9 mouse cellular contexts compared by ENCODE assay signal in the genomic region with DNA sequence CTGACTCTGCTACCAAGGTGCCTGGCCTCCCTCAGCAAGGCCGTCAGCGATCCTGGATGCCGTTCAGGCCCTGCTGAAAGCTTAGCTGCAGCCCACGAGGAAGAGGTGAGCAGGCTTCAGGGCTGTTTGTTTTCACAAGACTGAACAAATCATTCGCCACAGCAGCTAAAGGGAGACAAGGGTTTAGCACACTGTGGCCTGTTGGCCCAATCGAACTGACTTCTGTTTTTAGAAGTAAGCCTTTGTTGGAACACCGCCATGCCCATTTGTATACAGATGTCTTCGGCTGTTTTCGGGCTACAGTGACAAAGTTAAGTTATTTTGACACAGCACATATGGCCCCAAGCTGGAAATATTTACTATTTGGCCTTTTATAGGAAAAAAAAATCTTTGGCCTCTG.
DNase-seq lines count a peak whose midpoint lies in the region; ATAC-seq and TF ChIP-seq lines count a peak whose summit lies in the region.
"Had no signal": no experiment of that assay in that cellular context is flagged by ENCODE, and none has a peak within 500 bp of the region (broad histone marks: within the 10 kb centered on the region; RNA-seq: fewer than 3 reads in every experiment).

No protein-coding gene starts in this region.

- H3K4me1 ChIP-seq in midbrain, postnatal 0 days (ENCODE audit: insufficient read depth, low read length): no peaks in the 10 kb centered on the region
- H3K4me1 ChIP-seq in midbrain, embryonic 13.5 days (replicated peaks): no peaks in the 10 kb centered on the region
- H3K4me1 ChIP-seq in heart, postnatal 0 days (ENCODE audit: control insufficient read depth, insufficient read depth): no peaks in the 10 kb centered on the region

- no peaks in the 10 kb centered on the region for H3K27me3 ChIP-seq in midbrain, postnatal 0 days (ENCODE audit: insufficient read depth, low read length)
- H3K27me3 ChIP-seq in midbrain, embryonic 13.5 days: no peaks in the 10 kb centered on the region
- H3K27me3 ChIP-seq in heart, postnatal 0 days (ENCODE audit: control insufficient read depth, insufficient read depth, low read length): no peaks in the 10 kb centered on the region

- ATAC-seq in midbrain, postnatal 0 days (ENCODE audit: low FRiP score): no peak
- ATAC-seq in midbrain, embryonic 13.5 days: no peak
- no peak for ATAC-seq in heart, postnatal 0 days (ENCODE audit: insufficient read depth, low read depth)

- no peaks in the 10 kb centered on the region for H3K9me3 ChIP-seq in midbrain, postnatal 0 days (ENCODE audit: low read length)
- no peaks in the 10 kb centered on the region for H3K9me3 ChIP-seq in midbrain, embryonic 13.5 days
- no peaks in the 10 kb centered on the region for H3K9me3 ChIP-seq in heart, postnatal 0 days (replicated peaks; ENCODE audit: control insufficient read depth, low read length)

- DNase-seq in gastrocnemius, adult 2 months: peak; percentile 16
- no peak for DNase-seq in gastrocnemius, postnatal 25 days
- DNase-seq in midbrain, postnatal 0 days (ENCODE audit: low spot score): peak; percentile 17
- no peak for DNase-seq in heart, postnatal 0 days (ENCODE audit: low spot score)
- peak; percentile 30 to 55 for DNase-seq in lung, postnatal 4 days
- DNase-seq in neural tube, embryonic 10.5 days (ENCODE audit: extremely low spot score, low spot score): no peak
- DNase-seq in thymus, postnatal 14 days: no peak

- no peak for TF ChIP-seq EP300 in heart, postnatal 0 days (IDR thresholded peaks at IDR 0.05; ENCODE audit: low read depth)

- no peak overlapping the region for H3K27ac ChIP-seq in gastrocnemius, adult 2 months
- no peak overlapping the region for H3K27ac ChIP-seq in midbrain, postnatal 0 days (ENCODE audit: low read depth, low read length)
- H3K27ac ChIP-seq in midbrain, embryonic 13.5 days: no peak overlapping the region
- no peak overlapping the region for H3K27ac ChIP-seq in heart, postnatal 0 days (ENCODE audit: low read depth)
- H3K27ac ChIP-seq: left cerebral cortex, adult 2 months had no signal

- WGBS in midbrain, postnatal 0 days: 67% methylated on average over 9 of the region's 9 CpGs
- 70% methylated on average over 9 of the region's 9 CpGs for WGBS in midbrain, embryonic 13.5 days
- 34% methylated on average over 9 of the region's 9 CpGs for WGBS in heart, postnatal 0 days

- intact Hi-C loops in gastrocnemius, adult 2 months (cut with DNase I): no loop called here

- TF ChIP-seq CTCF in gastrocnemius, adult 2 months (IDR thresholded peaks at IDR 0.05): no peak
- TF ChIP-seq CTCF in midbrain, postnatal 0 days (IDR thresholded peaks at IDR 0.05): no peak
- TF ChIP-seq CTCF in heart, postnatal 0 days (IDR thresholded peaks at IDR 0.05; ENCODE audit: low read depth): no peak

- H3K9ac ChIP-seq in midbrain, postnatal 0 days (replicated peaks; ENCODE audit: low read length, poor library complexity, severe bottlenecking): no peak overlapping the region
- no peak overlapping the region for H3K9ac ChIP-seq in midbrain, embryonic 13.5 days (replicated peaks)
- 0 out of 2 replicates have a peak overlapping the region, but pooled peaks have one; percentile 0 for H3K9ac ChIP-seq in heart, postnatal 0 days (replicated peaks; ENCODE audit: low read depth, low read length)

- H3K4me3 ChIP-seq in gastrocnemius, adult 2 months: no peak overlapping the region
- H3K4me3 ChIP-seq in midbrain, postnatal 0 days (ENCODE audit: low read depth, low read length): no peak overlapping the region
- H3K4me3 ChIP-seq in midbrain, embryonic 13.5 days (replicated peaks): no peak overlapping the region
- no peak overlapping the region for H3K4me3 ChIP-seq in heart, postnatal 0 days (ENCODE audit: low read depth, low read length)
- H3K4me3 ChIP-seq: left cerebral cortex, adult 2 months had no signal

- H3K4me2 ChIP-seq in midbrain, postnatal 0 days (ENCODE audit: low read depth, low read length, poor library complexity, severe bottlenecking): no peak overlapping the region
- H3K4me2 ChIP-seq in midbrain, embryonic 13.5 days (replicated peaks): no peak overlapping the region
- H3K4me2 ChIP-seq in heart, postnatal 0 days (ENCODE audit: low read depth, low read length): no peak overlapping the region

- H3K36me3 ChIP-seq in midbrain, postnatal 0 days (ENCODE audit: insufficient read depth, low read length): no peaks in the 10 kb centered on the region
- H3K36me3 ChIP-seq in midbrain, embryonic 13.5 days: no peaks in the 10 kb centered on the region
- no peaks in the 10 kb centered on the region for H3K36me3 ChIP-seq in heart, postnatal 0 days (replicated peaks; ENCODE audit: control insufficient read depth, insufficient read depth, low read length)

Comparison
In these comparisons a context has a peak if more than half of its experiments do, and no peak if none do; other contexts are left out.
1. DNase-seq: peak in gastrocnemius, adult 2 months (single experiment), midbrain, postnatal 0 days (single experiment) and lung, postnatal 4 days (2 of 2); none in gastrocnemius, postnatal 25 days (single experiment), heart, postnatal 0 days (single experiment), neural tube, embryonic 10.5 days (single experiment) and thymus, postnatal 14 days (single experiment).